Mouse (Mus musculus) forebrain, postnatal 0 days (tissue): ENCODE data around the gene Gm5936. TPM values are rescaled to one million over a fixed set of nuclear protein-coding genes. Genes with fewer than 3 reads are reported as not detected.
"Not testable (repeated sequence)": the region's sequence is repeated elsewhere in the genome, so short reads cannot be mapped to it uniquely, and the experiment has no call there.

Source experiments
- ATAC-seq: fragments of 200-750 bp; cut with Nextera tagmentation; 2 replicates; pipeline ENCODE4 v1.8.0; 2017; ENCODE audit warnings: mild to moderate bottlenecking, moderate library complexity
- DNase-seq: peaks from one replicate; pipeline ENCODE4 v3.0.0-alpha.2; 2015
- H3K27ac ChIP-seq: fragments of 300-500 bp; sonication (generic); 2 replicates; pipeline ENCODE4 v1.5.1; 2014; ENCODE audit warnings: low read depth, mild to moderate bottlenecking, antibody characterized with exemption, low read length, moderate library complexity, mixed read lengths
- H3K27me3 ChIP-seq: fragments of 300-500 bp; sonication (generic); 2 replicates; pipeline ENCODE4 v1.6.1; 2014; ENCODE audit warnings: mild to moderate bottlenecking, low read length, mixed read lengths; ENCODE audit not compliant: insufficient read depth
- H3K36me3 ChIP-seq: fragments of 300-500 bp; sonication (generic); 2 replicates; pipeline ENCODE4 v1.6.1; 2014; ENCODE audit warnings: mild to moderate bottlenecking, moderate library complexity; ENCODE audit not compliant: insufficient read depth
- H3K4me1 ChIP-seq: fragments of 300-500 bp; sonication (generic); 2 replicates; pipeline ENCODE4 v1.6.1; 2014; ENCODE audit warnings: antibody characterized with exemption; ENCODE audit not compliant: insufficient read depth
- H3K4me2 ChIP-seq: fragments of 300-500 bp; sonication (generic); 2 replicates; pipeline ENCODE4 v1.6.1; 2014; ENCODE audit warnings: low read depth, mild to moderate bottlenecking, moderate library complexity
- H3K4me3 ChIP-seq: fragments of 300-500 bp; sonication (generic); 2 replicates; pipeline ENCODE4 v1.5.1; 2014; ENCODE audit warnings: low read depth, low read length, mixed read lengths
- H3K9ac ChIP-seq: fragments of 300-500 bp; sonication (generic); 2 replicates; pipeline ENCODE4 v1.6.1; 2014; ENCODE audit warnings: mild to moderate bottlenecking
- H3K9me3 ChIP-seq: fragments of 300-500 bp; sonication (generic); 2 replicates; pipeline ENCODE4 v1.6.1; 2016; ENCODE audit warnings: low read length
- WGBS: fragments of 180-500 bp; shearing (Covaris S2); extraction: QIAGEN DNeasy Blood & Tissue Kit; methylation state at CpG from one replicate; pipeline ENCODE4 v1.1.7; 2014; 5-methylcytosine and 5-hydroxymethylcytosine counted together
- polyA plus RNA-seq: library from polyadenylated mRNA; unstranded; fragments of >200 nt; fragmentation: Nextera tagmentation; extraction: Ambion mirVana; gene quantifications from 2 replicates; pipeline ENCODE4 v1.2.1, GENCODE M21; 2015
- total RNA-seq: library from RNA; depleted of rRNA; stranded (reverse); fragments of >200 nt; gene quantifications from 2 replicates; pipeline ENCODE4 v1.2.3, GENCODE M21; 2014; rRNA removed

Gene Gm5936
- 0.05 TPM in 1 of 2 replicates, not detected in the other for total RNA-seq
- not detected in 2 replicates for polyA plus RNA-seq

GRCm38 (mm10) chrX:74836842-74837522 lies at the start of gene Gm5936:
TSS of gene Gm5936 (plus strand) at chrX:74837196.
- DNase-seq (peak; percentile 25), ATAC-seq (peak; percentile 89)
- not testable (repeated sequence) for H3K4me3 ChIP-seq, H3K27me3 ChIP-seq, H3K36me3 ChIP-seq, H3K4me1 ChIP-seq, H3K4me2 ChIP-seq, H3K9ac ChIP-seq, H3K27ac ChIP-seq, H3K9me3 ChIP-seq
- WGBS, result 57% methylated on average over 1 of the region's 5 CpGs

GRCm38 (mm10) chrX:74856104-74856503 lies 19.1 kb downstream of the Gm5936 start:
- H3K4me1 ChIP-seq, ATAC-seq, H3K36me3 ChIP-seq, H3K9ac ChIP-seq, H3K27me3 ChIP-seq, H3K4me3 ChIP-seq, H3K9me3 ChIP-seq, H3K27ac ChIP-seq, DNase-seq, H3K4me2 ChIP-seq: not testable (repeated sequence)
- 91% methylated on average over 12 of the region's 12 CpGs for WGBS

GRCm38 (mm10) chrX:74880123-74880522 lies 43.1 kb downstream of the Gm5936 start:
- not testable (repeated sequence) for H3K36me3 ChIP-seq, H3K9me3 ChIP-seq, DNase-seq, H3K9ac ChIP-seq, H3K27ac ChIP-seq, H3K4me1 ChIP-seq, H3K4me2 ChIP-seq, H3K4me3 ChIP-seq, H3K27me3 ChIP-seq
- 40% methylated on average over 4 of the region's 6 CpGs for whole genome bisulfite sequencing
- ATAC-seq, result peak; percentile 84

Other genes with a start within 250 kb of the Gm5936 start
- not detected in 2 replicates for gene Olfr1325, start 244.5 kb upstream of the Gm5936 start, total RNA-seq
- gene Olfr1325, start 244.5 kb upstream of the Gm5936 start, polyA plus RNA-seq, result not detected in 2 replicates
- gene Gm5640, start 191.6 kb upstream of the Gm5936 start, total RNA-seq, result 0.38 and 1.3 TPM in 2 replicates
- gene Gm5640, start 191.6 kb upstream of the Gm5936 start, polyA plus RNA-seq, result 0.14 and 0.28 TPM in 2 replicates
- not detected in 2 replicates for gene Gm6890, start 96.3 kb upstream of the Gm5936 start, total RNA-seq
- not detected in 2 replicates for gene Gm6890, start 96.3 kb upstream of the Gm5936 start, polyA plus RNA-seq
- gene Gab3, start 248.3 kb downstream of the Gm5936 start, total RNA-seq, result 2.1 and 2.8 TPM in 2 replicates
- gene Gab3, start 248.3 kb downstream of the Gm5936 start, polyA plus RNA-seq, result 1.4 and 2.5 TPM in 2 replicates